Mouse (Mus musculus) frontal cortex, postnatal 14 days (tissue): ENCODE measurements at regions not wholly inside any gene's neighbourhood (a gene's known extent, or its start where the extent isn't known, plus 50 kb on each side); places are given as distances from the start of the nearest gene placed in this dataset.

Source experiments
- DNase-seq, 2 experiments: peaks; one replicate each; pipeline ENCODE4 v3.0.0; 2022; ENCODE audit warnings: low spot score in 2 of 2

- DNase-seq: no peak
Observed at GRCm38 (mm10) chr1:183717060-183717459, 296.0 kb upstream of the Dusp10 start.

GRCm38 (mm10) chr1:183749126-183749525, 264.0 kb upstream of the Dusp10 start:
- DNase-seq: no peak

GRCm38 (mm10) chr1:183754500-183754899, 258.6 kb upstream of the Dusp10 start:
- no peak for DNase-seq

DNA sequence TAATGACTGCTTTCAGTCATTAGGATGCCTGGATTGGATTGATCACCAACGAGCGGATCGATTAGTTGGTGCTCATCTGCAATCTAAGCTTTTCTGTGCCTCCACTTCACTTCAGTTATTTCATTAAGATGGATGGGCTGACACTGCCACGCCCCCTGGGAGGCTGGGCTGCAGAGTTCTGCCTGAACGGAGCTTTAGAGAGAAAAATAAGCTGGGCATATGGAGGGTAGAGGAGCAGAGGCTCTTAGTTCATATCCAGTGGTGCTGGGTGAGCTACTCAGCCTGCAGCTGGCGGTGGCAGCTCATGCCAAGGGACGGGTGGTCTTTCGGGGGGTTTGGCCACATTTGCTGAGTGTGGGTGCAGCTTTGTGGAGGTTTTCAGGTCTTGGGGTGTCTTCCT, 256.4 kb upstream of the Dusp10 start:
- DNase-seq: no peak

- no peak for DNase-seq
Observed at GRCm38 (mm10) chr1:183763864-183764726, 249.0 kb upstream of the Dusp10 start.

DNA sequence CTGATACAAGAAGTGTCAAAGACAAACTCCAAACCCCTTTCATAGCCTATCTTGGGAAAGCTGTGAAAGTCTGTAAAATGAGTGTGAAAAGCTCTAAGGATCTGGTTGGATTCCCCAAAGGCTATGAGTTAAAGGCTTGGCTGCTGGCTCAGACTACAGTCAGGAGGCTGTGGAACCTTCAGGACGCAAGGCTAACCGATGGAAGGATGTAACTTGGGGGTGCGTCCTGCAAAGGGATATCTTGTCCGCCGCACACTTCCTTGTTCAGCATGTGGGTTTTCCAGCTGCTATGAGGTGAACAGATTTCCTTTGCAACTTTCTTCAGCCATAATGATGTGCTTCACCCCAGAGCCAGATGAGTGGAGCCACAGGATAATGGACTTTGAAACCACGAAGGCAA, 240.3 kb upstream of the Dusp10 start:
- no peak for DNase-seq

DNA sequence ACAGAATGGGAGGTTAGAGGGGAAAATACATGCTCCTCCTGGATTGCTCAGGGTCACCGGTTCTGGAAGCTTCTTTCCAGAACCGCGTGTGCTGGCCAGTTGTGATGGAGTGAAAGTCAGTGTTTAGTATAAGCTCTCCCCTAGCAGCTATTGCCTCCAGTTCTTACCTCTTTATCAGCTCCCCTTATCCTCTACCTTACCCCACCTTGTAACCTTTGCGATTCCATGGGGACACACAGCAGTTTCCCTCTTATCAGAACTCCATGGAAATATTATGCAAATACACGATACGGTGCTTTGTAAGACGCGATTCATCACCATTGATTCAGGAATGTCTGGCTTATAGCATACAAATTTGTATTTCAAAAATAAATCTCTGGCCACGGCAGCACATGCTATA, 232.9 kb upstream of the Dusp10 start:
- no peak for DNase-seq

DNA sequence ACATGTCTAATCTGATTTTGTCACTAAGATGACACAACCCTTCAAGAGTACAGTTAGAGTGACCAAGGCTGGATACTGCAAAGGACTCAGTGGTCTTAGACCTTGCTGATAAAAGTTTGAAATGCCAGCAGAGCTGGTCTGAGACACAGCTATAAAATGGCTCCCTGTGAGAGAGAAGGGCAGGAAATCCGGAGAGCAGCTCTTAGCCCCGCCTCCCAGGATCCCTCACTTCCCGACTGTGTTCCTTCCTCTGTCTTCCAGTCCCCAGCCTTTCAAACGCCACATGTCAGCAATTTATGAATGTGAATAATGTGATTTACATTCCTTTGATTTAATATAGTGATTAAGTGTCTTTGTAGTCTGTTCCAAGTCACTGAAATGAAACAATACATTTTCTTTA, 232.3 kb upstream of the Dusp10 start:
- DNase-seq: no peak

DNA sequence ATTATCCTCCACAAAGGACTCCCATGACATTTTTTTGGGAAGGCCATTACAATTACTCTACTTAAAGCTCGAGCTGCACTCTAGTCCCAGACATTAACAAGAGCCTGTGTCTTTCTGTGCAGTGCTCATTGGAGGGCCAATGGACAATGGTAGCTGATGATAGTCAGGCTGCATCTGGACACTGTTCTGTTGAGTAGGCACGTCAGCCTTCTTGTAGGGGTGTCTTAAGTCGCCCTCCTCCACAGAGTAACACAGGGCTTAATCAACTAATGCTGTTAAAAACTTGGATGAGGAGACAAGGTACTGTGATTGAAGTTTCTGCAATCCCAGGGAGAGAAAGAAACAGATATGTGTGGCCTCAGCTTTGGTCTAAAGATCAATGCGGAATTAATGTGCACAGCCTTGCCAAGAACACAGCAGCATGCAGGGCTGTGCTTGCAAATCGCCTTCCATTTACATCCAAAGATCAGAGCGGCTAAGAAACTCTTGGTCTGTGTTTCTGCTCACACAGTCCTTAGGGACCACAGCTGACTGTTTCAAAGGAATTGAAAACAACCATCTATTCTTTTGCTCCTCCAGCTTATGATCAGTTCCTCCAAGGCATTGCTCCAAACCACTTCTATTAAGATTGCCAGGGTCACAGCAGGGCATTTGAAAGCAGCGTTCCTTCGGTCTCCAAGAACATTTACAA, 229.5 kb upstream of the Dusp10 start:
- DNase-seq: no peak

GRCm38 (mm10) chr1:183792230-183792813, 220.8 kb upstream of the Dusp10 start:
- no peak for DNase-seq

GRCm38 (mm10) chr1:183793324-183793723, 219.8 kb upstream of the Dusp10 start:
- DNase-seq: no peak

DNA sequence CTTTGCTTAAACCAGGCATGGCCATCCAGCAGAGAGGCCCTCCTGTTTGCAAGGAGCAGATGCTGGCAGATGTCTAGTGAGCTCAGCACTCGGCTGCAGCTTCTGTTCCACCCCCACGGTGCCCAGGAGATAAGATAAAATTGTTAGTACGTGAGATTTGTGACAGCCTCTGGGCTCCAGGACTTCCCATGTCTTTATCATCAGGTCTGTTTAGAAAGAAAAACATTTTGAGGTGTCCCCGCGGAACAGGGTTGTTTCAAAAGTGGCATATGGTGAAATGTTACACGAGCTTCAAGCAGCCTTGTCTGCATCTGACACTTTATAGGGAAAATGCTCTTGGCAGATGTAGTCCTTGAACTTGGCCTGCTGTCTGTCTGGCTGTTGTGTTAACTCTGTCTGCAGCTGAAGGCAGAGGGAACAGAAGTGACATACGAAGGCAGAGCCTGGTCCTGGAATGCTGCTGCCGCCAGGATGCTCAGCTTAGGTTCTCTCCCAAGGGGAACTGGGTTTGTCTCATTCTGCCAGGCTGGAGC, 219.1 kb upstream of the Dusp10 start:
- DNase-seq: peak in 1 of 2 experiments; percentile 6

DNA sequence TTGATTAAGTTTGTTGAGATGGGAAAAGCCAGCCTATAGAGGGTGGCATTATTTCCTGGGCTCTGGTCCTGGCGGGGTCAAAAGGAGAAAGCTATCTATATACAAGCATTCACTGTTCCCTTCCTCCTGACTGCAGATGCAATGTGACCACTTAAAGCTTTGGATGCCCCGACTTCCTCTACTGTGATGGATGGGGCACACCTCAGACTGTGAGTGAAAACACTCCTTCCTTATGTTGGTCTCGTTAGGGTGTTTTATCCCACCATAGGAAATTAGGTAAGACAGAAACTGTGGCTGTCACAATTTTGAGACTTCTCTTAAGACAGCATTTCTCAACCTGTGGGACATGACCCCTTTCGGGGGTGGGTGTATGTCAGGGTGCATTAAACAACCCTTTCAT, 210.8 kb upstream of the Dusp10 start:
- no peak for DNase-seq

- no peak for DNase-seq
Observed at GRCm38 (mm10) chr1:183803357-183803756, 209.7 kb upstream of the Dusp10 start.

- no peak for DNase-seq
Observed at GRCm38 (mm10) chr1:183803826-183804225, 209.3 kb upstream of the Dusp10 start.

- no peak for DNase-seq
Observed at GRCm38 (mm10) chr1:183804295-183804694, 208.8 kb upstream of the Dusp10 start.

- DNase-seq: no peak
Observed at GRCm38 (mm10) chr1:183806864-183807730, 206.0 kb upstream of the Dusp10 start.

GRCm38 (mm10) chr1:183808168-183808567, 204.9 kb upstream of the Dusp10 start:
- DNase-seq: no peak

DNA sequence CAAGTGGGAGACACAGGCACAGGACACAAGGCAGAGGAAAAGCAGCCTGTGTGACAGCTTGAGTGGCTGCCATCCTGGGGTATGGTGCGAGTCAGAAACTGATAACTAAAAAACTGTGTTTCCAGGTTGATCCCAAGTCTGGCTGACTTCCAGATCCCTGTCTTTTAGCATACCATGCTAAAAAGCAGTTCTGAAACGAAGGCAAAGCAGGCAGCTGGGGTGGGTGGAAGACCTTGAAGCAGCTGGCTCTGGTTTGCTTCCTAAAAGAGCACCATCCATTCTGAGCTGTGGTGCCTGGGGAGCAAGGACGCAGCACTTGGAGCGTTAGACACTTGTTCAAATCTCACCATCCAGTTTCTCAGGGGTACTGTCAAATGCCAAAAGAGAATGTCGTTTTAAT, 192.5 kb upstream of the Dusp10 start:
- DNase-seq: peak; percentile 6 to 17

DNA sequence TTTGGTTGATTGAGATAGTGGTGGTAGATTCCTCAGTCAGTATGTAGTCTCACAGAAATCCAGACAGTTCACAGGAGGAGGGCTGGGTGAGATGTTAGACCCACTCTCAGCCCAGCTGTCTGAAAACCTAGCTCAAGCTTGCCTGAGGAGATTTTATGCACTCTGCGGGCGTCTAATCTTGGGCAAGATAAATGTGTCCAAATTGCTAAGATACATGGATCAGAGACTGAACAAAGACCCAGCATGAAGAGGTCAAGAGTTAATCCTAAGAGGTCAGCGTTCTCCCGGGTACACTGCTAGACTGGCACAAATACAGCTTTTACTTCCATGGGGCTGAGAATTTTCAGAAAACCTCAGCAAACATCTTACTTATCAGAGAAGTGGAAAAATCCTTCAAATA, 186.8 kb upstream of the Dusp10 start:
- DNase-seq: no peak

DNA sequence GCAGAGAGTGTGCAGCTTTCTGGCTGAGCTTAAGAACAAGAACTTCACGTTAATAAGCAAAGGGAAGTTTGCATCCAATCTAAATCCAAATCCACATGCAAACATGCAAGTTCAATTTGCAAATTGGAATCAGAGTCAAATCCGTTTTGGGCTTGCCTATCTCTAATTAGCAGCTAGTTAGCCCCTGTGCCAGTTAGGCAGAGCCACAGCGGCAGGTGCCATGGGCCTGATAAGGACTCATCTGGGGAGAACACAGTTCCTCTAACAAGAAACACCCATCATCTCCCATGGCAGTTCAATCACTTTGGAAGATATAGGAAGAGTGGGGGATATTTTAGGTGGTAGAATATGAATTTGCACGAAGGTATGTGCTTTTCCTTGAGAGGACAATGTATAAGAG, 168.0 kb upstream of the Dusp10 start:
- no peak for DNase-seq
